Mouse (Mus musculus): ENCODE measurements around the gene B230118H07Rik.

DNA sequence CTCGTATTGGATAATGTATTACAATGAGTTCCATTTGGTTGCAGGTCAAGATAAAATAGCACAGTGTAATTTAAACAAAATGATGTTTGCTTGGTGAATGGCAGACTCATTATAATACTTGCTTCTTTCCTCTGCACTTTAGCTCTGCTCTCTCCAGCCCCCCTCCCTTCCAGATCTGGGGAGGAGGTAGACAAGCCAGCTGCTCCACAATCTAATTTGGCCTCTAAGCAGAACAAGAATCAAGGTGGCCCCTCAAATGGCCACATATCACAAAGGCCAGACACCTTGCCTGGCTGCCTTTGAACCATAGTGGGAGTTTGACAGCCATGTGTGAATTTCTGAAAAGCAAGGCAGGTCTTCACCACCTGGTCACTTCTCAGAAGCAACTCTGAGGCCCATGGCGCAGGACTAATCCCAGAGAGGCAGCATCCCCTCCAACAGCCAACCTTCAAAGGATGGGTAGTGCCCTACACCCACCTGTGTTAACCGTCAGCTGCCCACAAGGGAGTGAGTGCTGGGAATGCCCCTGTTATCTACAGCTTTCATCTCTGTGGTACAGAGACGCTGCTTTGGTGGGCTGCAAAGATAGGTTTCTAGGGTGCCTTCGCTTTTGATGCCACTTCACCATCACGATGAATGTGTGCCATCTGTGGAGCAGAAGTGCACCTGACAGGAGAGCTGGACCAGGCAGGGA is 98.2 kb downstream of the B230118H07Rik start:
- TF ChIP-seq UBTF (IDR thresholded peaks at IDR 0.05; ENCODE audit: borderline replicate concordance, insufficient read depth, low read depth, low read length) (no peak), HCFC1 (IDR thresholded peaks at IDR 0.05; ENCODE audit: low read depth, low read length) (no peak), CTCF (IDR thresholded peaks at IDR 0.05 in 2 of 3, conservative IDR thresholded peaks at IDR 0.05 in 1 of 3; ENCODE audit: control insufficient read depth in 1 of 3, insufficient read depth in 1 of 3, low read depth in 2 of 3, low read length in 3 of 3, poor library complexity in 1 of 3, severe bottlenecking in 1 of 3) (no peak), SMC3 (IDR thresholded peaks at IDR 0.05; ENCODE audit: low read depth, low read length) (no peak), NELFE (IDR thresholded peaks at IDR 0.05; ENCODE audit: low read depth, low read length) (no peak), USF1 (IDR thresholded peaks at IDR 0.05; ENCODE audit: low read depth, low read length) (no peak), MAX (IDR thresholded peaks at IDR 0.05; ENCODE audit: low read length) (no peak), MAFK (IDR thresholded peaks at IDR 0.05; ENCODE audit: borderline replicate concordance, low read depth, low read length) (no peak), GATA1 (IDR thresholded peaks at IDR 0.05; ENCODE audit: low read depth, low read length) (no peak), POLR2A (IDR thresholded peaks at IDR 0.05; ENCODE audit: control insufficient read depth in 1 of 2, insufficient read depth in 1 of 2, low read depth in 1 of 2, low read length in 2 of 2, poor library complexity in 1 of 2) (no peak), MAZ (IDR thresholded peaks at IDR 0.05; ENCODE audit: low read depth, low read length) (no peak)
